Mouse (Mus musculus): Measurements from ENCODE around the gene Myzap. TPM values are rescaled to one million over a fixed set of nuclear protein-coding genes. Genes with fewer than 3 reads are reported as not detected.

Gene Myzap
- polyA plus RNA-seq, 2 experiments: 1.8 to 2.5 TPM

GRCm38 (mm10) chr9:71456738-71457137 lies 135.4 kb downstream of the Myzap start:
- Histone ChIP-seq H3K9me3 (ENCODE audit: control insufficient read depth, low read length) (no peaks in the 10 kb centered on the region), H3K27ac (no peak overlapping the region), H3K4me2 (ENCODE audit: low read depth) (no peak overlapping the region), H3K9ac (replicated peaks) (no peak overlapping the region), H3K4me3 (ENCODE audit: insufficient read depth in 1 of 2, low read depth in 2 of 2, low read length in 2 of 2) (no peak overlapping the region), H3K4me1 (replicated peaks; ENCODE audit: control insufficient read depth in 2 of 2, insufficient read depth in 2 of 2, low read length in 1 of 2) (no peaks in the 10 kb centered on the region; a peak in 1 of 4 replicates), H3K36me3 (replicated peaks; ENCODE audit: control insufficient read depth, insufficient read depth, low read depth) (no peaks in the 10 kb centered on the region), H3K27me3 (ENCODE audit: control insufficient read depth, insufficient read depth, low read length) (no peaks in the 10 kb centered on the region)
- DNase-seq (ENCODE audit: low read depth in 3 of 3, low spot score in 3 of 3) (no peak), ATAC-seq (ENCODE audit: insufficient read depth) (no peak)
- TF ChIP-seq EP300 (IDR thresholded peaks at IDR 0.05; ENCODE audit: low read depth) (no peak), CTCF (IDR thresholded peaks at IDR 0.05; ENCODE audit: low read depth) (no peak)
- 75% methylated on average over 4 of the region's 4 CpGs for WGBS (ENCODE audit: insufficient replicate concordance)

Other genes starting within 250 kb of the Myzap start
- gene Polr2m, start 106.4 kb downstream of the Myzap start, polyA plus RNA-seq (2012; rRNA removed): 47.3 and 86.5 TPM in 2 replicates
- 75.2 and 91.5 TPM in 2 replicates for gene Polr2m, start 106.4 kb downstream of the Myzap start, polyA plus RNA-seq (2014; fragmentation: Nextera tagmentation; extraction: Ambion mirVana)
- 1.4 and 1.8 TPM in 2 replicates for gene Cgnl1, start 179.2 kb upstream of the Myzap start, polyA plus RNA-seq (2012; rRNA removed)
- gene Cgnl1, start 179.2 kb upstream of the Myzap start, polyA plus RNA-seq (2014; fragmentation: Nextera tagmentation; extraction: Ambion mirVana): 1.0 and 1.2 TPM in 2 replicates

Measured in liver, embryonic 14.5 days (tissue).